Mouse (Mus musculus): ENCODE results near the gene Upf1. TPM values are rescaled to one million over a fixed set of nuclear protein-coding genes. Genes with fewer than 3 reads are reported as not detected.

The Upf1 gene
- polyA plus RNA-seq, 1 experiment, result 23.8 TPM

GRCm38 (mm10) chr8:70347443-70347842 is 5.6 kb downstream of the Upf1 start:
- Histone ChIP-seq H3K4me3 (ENCODE audit: insufficient read depth, low read length) (no peak overlapping the region), H3K4me1 (ENCODE audit: control insufficient read depth, insufficient read depth, low read length) (peaks cover 6% of the 10 kb centered on the region; the same call in 1 of the 2 replicates), H3K27ac (ENCODE audit: insufficient read depth, low read length) (no peak overlapping the region)
- TF ChIP-seq POLR2A (IDR thresholded peaks at IDR 0.05; ENCODE audit: extremely low read depth, insufficient read depth, low read length), result no peak
- TF ChIP-seq CTCF (IDR thresholded peaks at IDR 0.05; ENCODE audit: extremely low read depth, insufficient read depth, low read length), result no peak

GRCm38 (mm10) chr8:70344279-70344678 is 8.8 kb downstream of the Upf1 start:
- H3K4me1 ChIP-seq (ENCODE audit: control insufficient read depth, insufficient read depth, low read length), result no peaks in the 10 kb centered on the region

DNA sequence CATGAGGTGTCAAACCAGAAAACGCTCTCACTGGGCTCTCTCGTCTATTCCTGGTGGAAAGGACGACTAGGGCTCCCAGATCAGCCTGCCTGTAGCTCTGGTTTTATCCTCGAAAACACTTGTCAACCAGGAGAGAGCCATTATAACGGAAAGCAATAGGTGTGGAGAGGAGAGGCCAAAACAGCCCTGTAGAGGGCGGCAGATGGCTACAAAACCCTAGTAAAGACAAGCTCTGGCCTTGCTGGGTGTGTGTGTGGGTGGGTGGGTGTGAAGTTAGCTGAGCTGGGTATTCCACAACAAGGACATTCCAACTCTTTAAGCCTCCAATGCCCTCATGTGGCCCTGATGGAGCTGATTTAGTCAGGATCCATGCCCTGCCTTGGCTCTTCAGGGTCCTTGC is 9.4 kb downstream of the Upf1 start:
- no peak overlapping the region for H3K27ac ChIP-seq (ENCODE audit: insufficient read depth, low read length)
- no peak overlapping the region for H3K4me3 ChIP-seq (ENCODE audit: insufficient read depth, low read length)
- TF ChIP-seq CTCF (IDR thresholded peaks at IDR 0.05; ENCODE audit: extremely low read depth, insufficient read depth, low read length), result peak; percentile 64
- no peak for TF ChIP-seq POLR2A (IDR thresholded peaks at IDR 0.05; ENCODE audit: extremely low read depth, insufficient read depth, low read length)
- no peaks in the 10 kb centered on the region for H3K4me1 ChIP-seq (ENCODE audit: control insufficient read depth, insufficient read depth, low read length)

More at GRCm38 (mm10) chr8:70344279-70344678, 8.8 kb downstream of the Upf1 start:
- Histone ChIP-seq H3K27ac (ENCODE audit: insufficient read depth, low read length) (no peak overlapping the region), H3K4me3 (ENCODE audit: insufficient read depth, low read length) (no peak overlapping the region)
- TF ChIP-seq POLR2A (IDR thresholded peaks at IDR 0.05; ENCODE audit: extremely low read depth, insufficient read depth, low read length), result no peak
- TF ChIP-seq CTCF (IDR thresholded peaks at IDR 0.05; ENCODE audit: extremely low read depth, insufficient read depth, low read length), result no peak

- Histone ChIP-seq H3K4me3 (ENCODE audit: insufficient read depth, low read length) (no peak overlapping the region), H3K27ac (ENCODE audit: insufficient read depth, low read length) (no peak overlapping the region), H3K4me1 (ENCODE audit: control insufficient read depth, insufficient read depth, low read length) (no peaks in the 10 kb centered on the region)
- TF ChIP-seq POLR2A (IDR thresholded peaks at IDR 0.05; ENCODE audit: extremely low read depth, insufficient read depth, low read length) (no peak), CTCF (IDR thresholded peaks at IDR 0.05; ENCODE audit: extremely low read depth, insufficient read depth, low read length) (no peak)
Observed at GRCm38 (mm10) chr8:70343076-70343475, 10.0 kb downstream of the Upf1 start.

DNA sequence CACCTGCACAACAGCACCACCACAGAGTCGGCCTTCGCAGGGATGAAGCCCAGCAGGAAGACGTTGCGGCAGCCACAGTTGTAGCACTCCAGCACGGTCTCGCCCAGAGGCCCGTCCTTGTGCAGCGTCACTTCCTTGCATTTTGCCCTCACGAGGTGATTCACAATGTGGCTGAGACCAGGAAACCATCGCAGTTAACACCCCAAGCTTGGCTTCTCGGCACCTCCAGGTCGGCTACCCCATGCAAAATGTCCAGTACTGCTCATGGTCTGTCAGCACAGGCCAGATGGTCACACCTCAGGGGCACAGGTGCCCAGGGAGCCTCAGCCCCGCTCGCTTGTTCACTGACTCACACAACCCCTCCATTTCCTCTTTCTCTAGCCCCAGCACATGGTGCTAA is 11.1 kb downstream of the Upf1 start:
- TF ChIP-seq POLR2A (IDR thresholded peaks at IDR 0.05; ENCODE audit: extremely low read depth, insufficient read depth, low read length) (no peak), CTCF (IDR thresholded peaks at IDR 0.05; ENCODE audit: extremely low read depth, insufficient read depth, low read length) (no peak)
- Histone ChIP-seq H3K4me3 (ENCODE audit: insufficient read depth, low read length) (no peak overlapping the region), H3K27ac (ENCODE audit: insufficient read depth, low read length) (no peak overlapping the region), H3K4me1 (ENCODE audit: control insufficient read depth, insufficient read depth, low read length) (no peaks in the 10 kb centered on the region)

DNA sequence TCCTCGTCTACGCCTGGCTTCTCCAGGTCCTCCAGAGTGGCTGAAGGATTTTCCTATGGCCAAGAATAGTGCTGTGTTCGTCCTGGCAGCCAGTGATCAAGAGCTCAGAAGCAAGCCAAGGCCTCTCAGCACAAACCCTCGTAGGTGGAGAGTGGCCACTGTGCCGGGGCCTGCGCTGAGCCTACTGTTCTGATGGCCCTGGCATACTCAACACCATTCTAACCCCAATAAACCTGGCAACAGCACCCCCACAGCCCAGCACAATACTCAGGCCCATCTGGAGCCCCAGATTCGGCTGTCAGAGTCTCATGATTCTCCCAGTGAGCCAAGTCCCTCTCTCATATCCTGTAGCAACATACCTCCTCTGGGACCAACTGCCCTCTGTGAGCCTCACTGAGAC is 12.4 kb downstream of the Upf1 start:
- Histone ChIP-seq H3K4me1 (ENCODE audit: control insufficient read depth, insufficient read depth, low read length) (no peaks in the 10 kb centered on the region), H3K4me3 (ENCODE audit: insufficient read depth, low read length) (no peak overlapping the region), H3K27ac (ENCODE audit: insufficient read depth, low read length) (no peak overlapping the region)
- TF ChIP-seq CTCF (IDR thresholded peaks at IDR 0.05; ENCODE audit: extremely low read depth, insufficient read depth, low read length), result no peak
- TF ChIP-seq POLR2A (IDR thresholded peaks at IDR 0.05; ENCODE audit: extremely low read depth, insufficient read depth, low read length), result no peak

DNA sequence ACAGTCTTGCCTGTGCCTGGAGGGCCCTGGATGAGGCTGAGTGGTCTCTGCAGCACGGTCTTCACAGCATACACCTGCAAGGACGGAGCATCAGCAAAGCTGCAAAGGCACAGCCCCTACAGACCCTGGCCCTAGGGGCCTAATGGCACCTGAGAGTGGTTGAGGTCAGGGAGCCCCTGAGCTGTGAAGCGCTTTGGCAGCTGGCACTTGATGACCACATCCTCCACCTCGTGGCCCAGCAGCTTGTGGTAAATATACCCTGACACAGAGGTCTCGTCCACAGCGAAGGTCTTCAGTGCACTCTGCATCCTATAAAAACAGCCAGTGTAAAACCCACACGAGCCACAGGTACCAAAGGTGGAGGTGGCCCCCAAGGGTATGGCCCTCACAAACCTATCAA is 14.1 kb downstream of the Upf1 start:
- Histone ChIP-seq H3K4me1 (ENCODE audit: control insufficient read depth, insufficient read depth, low read length) (no peaks in the 10 kb centered on the region), H3K27ac (ENCODE audit: insufficient read depth, low read length) (no peak overlapping the region), H3K4me3 (ENCODE audit: insufficient read depth, low read length) (no peak overlapping the region)
- no peak for TF ChIP-seq CTCF (IDR thresholded peaks at IDR 0.05; ENCODE audit: extremely low read depth, insufficient read depth, low read length)
- no peak for TF ChIP-seq POLR2A (IDR thresholded peaks at IDR 0.05; ENCODE audit: extremely low read depth, insufficient read depth, low read length)

- Histone ChIP-seq H3K27ac (ENCODE audit: insufficient read depth, low read length) (no peak overlapping the region), H3K4me3 (ENCODE audit: insufficient read depth, low read length) (no peak overlapping the region)
- no peak for TF ChIP-seq POLR2A (IDR thresholded peaks at IDR 0.05; ENCODE audit: extremely low read depth, insufficient read depth, low read length)
- no peak for TF ChIP-seq CTCF (IDR thresholded peaks at IDR 0.05; ENCODE audit: extremely low read depth, insufficient read depth, low read length)
Observed at GRCm38 (mm10) chr8:70332878-70333202, 20.2 kb downstream of the Upf1 start.

DNA sequence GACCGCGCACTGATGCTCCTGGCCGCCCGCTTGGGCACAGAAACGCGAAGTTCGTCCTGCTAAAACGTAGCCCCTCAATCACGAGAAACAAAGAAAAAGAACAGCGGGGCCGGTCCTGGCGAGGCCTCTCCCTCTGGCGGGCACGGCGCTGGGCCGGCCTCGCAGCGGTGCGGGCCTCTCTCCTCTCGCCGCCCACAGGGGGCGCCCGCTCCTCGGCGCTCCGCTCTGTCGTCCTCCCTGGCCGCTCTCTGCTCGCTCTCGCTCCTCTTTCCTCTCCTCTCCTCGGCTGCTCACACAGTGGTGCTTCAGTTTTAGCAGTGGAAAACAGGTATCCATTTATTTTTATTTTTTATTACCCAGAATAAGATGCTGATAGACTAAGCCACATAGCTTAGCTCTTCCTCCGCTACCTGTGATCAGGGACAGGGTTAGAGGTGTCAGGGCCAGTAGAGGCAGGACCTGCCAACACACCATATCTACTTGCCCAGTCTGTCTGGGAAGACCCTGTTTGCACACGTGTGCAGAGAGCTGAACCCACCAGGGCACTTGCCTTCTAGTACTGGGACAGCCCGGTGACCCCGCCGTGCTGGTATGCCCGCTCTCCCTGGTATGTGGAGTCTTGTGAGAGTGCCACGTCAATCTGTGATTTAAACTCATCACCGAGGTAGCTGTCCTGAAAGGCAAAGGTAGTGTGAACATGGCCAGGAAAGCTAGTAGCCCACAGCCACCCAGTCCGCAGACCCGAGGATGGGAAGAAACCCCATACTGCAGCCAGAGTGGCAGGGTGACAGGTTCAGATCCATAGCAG is 20.8 kb downstream of the Upf1 start:
- 0 out of 2 replicates have a peak, but pooled peaks cover 2% of the 10 kb centered on the region for H3K4me1 ChIP-seq (ENCODE audit: control insufficient read depth, insufficient read depth, low read length)
- TF ChIP-seq POLR2A (IDR thresholded peaks at IDR 0.05; ENCODE audit: extremely low read depth, insufficient read depth, low read length) (peak; percentile 28; the same call in 1 of the 2 replicates), CTCF (IDR thresholded peaks at IDR 0.05; ENCODE audit: extremely low read depth, insufficient read depth, low read length) (peak; percentile 39)
- no peak overlapping the region for H3K4me3 ChIP-seq (ENCODE audit: insufficient read depth, low read length)
- no peak overlapping the region for H3K27ac ChIP-seq (ENCODE audit: insufficient read depth, low read length)

More at GRCm38 (mm10) chr8:70332878-70333202, 20.2 kb downstream of the Upf1 start:
- 0 out of 2 replicates have a peak, but pooled peaks cover 2% of the 10 kb centered on the region for H3K4me1 ChIP-seq (ENCODE audit: control insufficient read depth, insufficient read depth, low read length)

DNA sequence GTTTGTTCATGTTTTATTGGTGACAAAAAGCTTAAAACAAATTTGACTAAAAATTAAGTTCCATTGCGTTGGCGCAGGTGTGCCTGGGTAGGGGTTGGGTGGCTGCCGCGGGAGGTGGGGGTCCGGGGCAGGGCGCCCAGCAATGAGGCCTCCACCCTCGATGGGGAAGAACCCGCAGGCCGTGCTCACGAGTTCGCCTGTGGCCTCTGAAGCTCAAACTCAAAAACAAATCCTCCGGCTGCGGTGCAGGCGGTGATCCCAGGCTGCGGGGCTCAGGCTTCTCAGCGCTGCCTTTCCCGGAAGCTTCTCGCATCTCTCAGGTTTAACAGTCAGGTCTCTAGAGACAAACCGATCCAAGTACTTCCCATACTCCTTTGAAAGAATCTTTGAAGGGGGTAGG is 21.6 kb downstream of the Upf1 start:
- TF ChIP-seq POLR2A (IDR thresholded peaks at IDR 0.05; ENCODE audit: extremely low read depth, insufficient read depth, low read length) (no peak), CTCF (IDR thresholded peaks at IDR 0.05; ENCODE audit: extremely low read depth, insufficient read depth, low read length) (no peak)
- H3K4me3 ChIP-seq (ENCODE audit: insufficient read depth, low read length), result no peak overlapping the region
- H3K27ac ChIP-seq (ENCODE audit: insufficient read depth, low read length), result peak overlapping the region; percentile 20; the same call in 1 of the 2 replicates

More for the DNA sequence above, 21.6 kb downstream of the Upf1 start:
- 0 out of 2 replicates have a peak, but pooled peaks cover 2% of the 10 kb centered on the region for H3K4me1 ChIP-seq (ENCODE audit: control insufficient read depth, insufficient read depth, low read length)

Data from cortical plate, adult 2 months (tissue).